Mouse (Mus musculus) brown adipose tissue, adult 24 weeks (tissue): Measurements from ENCODE around the gene Gli1. TPM values are rescaled to one million over a fixed set of nuclear protein-coding genes. Genes with fewer than 3 reads are reported as not detected.
"Not testable (repeated sequence)": the region's sequence is repeated elsewhere in the genome, so short reads cannot be mapped to it uniquely, and the experiment has no call there.

ENCODE experiments used
- H3K27ac ChIP-seq: fragments of 200-500 bp; replicated peaks from 2 replicates; pipeline ENCODE4 v1.5.1; 2012; ENCODE audit warnings: low read depth, mild to moderate bottlenecking, low read length
- H3K4me1 ChIP-seq: fragments of 200-500 bp; 2 replicates; pipeline ENCODE4 v1.6.1; 2012; ENCODE audit warnings: low read length, mixed read lengths; ENCODE audit not compliant: control insufficient read depth, insufficient read depth, insufficient read length
- H3K4me3 ChIP-seq: fragments of 200-500 bp; 2 replicates; pipeline ENCODE4 v1.5.1; 2012; ENCODE audit warnings: low read depth, mild to moderate bottlenecking, low read length, moderate library complexity; ENCODE audit not compliant: insufficient read depth
- polyA plus RNA-seq: library from polyadenylated mRNA; stranded (reverse); fragments of >200 nt; gene quantifications from 2 replicates; pipeline ENCODE4 v1.2.4, GENCODE M21; 2012; ENCODE audit not compliant: missing spikeins, insufficient read depth, insufficient read length

The Gli1 gene
- polyA plus RNA-seq, 1 experiment = 0.79 TPM

- Histone ChIP-seq H3K27ac (no peak overlapping the region), H3K4me3 (no peak overlapping the region), H3K4me1 (no peaks in the 10 kb centered on the region)
These were observed 21.8 kb downstream of the Gli1 start for GRCm38 (mm10) chr10:127319969-127320368.

DNA sequence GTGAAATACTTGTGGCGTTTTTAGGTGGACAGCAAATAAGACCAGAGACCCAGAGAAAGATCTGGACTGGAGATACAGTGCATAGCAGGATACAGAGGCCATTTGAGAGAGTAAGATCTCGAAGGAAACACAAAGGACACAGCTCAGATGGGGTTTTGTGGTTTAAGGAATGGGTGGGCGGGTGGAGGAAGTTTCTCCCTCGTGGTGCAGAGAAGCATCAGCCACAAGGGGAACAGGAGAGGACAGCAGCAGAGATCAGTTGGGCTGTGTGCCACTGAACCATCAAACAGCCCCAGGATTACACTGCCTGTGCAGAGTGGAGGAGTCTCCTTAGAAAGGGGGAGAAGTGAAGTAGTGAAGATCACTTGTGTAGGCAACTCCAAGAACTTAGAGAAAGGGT, 23.8 kb downstream of the Gli1 start:
- H3K4me3 ChIP-seq = no peak overlapping the region
- H3K4me1 ChIP-seq = no peaks in the 10 kb centered on the region
- H3K27ac ChIP-seq = no peak overlapping the region

DNA sequence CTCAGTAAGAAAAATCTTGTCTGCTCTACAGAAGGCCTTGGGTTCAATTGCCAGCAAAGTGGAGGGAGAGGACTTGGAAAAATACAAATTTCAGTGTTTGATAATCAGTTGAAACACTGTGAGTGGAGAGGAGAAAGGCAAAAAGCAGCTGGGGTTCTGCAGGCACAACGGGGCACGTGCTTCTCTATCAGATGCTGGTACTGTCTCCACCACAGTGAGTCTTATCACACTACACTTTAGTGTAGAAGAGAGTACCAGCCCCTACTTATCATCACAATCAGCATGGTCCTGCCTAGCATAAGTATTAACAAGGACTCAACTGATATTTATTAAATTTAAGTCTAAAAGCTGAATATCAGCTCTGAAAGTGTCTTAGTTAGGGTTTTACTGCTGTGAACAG, 24.5 kb downstream of the Gli1 start:
- Histone ChIP-seq H3K27ac (no peak overlapping the region), H3K4me3 (no peak overlapping the region), H3K4me1 (no peaks in the 10 kb centered on the region)

DNA sequence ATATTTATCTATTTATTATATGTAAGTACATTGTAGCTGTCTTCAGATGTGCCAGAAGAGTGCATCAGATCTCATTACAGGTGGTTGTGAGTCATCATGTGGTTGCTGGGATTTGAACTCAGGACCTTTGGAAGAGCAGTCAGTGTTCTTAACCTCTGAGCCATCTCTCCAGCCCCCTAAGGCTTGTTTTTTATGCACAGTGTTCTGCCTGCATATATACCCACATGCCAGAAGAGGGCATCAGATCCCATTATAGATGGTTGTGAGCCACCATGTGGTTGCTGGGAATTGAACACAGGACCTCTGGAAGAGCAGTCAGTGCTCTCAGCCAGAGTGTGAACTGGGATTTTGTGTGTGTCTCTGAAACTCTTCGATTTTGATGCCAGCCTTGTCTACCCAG, 26.8 kb downstream of the Gli1 start:
- not testable (repeated sequence) for H3K4me1 ChIP-seq

GRCm38 (mm10) chr10:127313516-127313915, 28.3 kb downstream of the Gli1 start:
- not testable (repeated sequence) for H3K27ac ChIP-seq, H3K4me1 ChIP-seq, H3K4me3 ChIP-seq

More for the DNA sequence above, 26.8 kb downstream of the Gli1 start:
- not testable (repeated sequence) for H3K27ac ChIP-seq, H3K4me3 ChIP-seq

DNA sequence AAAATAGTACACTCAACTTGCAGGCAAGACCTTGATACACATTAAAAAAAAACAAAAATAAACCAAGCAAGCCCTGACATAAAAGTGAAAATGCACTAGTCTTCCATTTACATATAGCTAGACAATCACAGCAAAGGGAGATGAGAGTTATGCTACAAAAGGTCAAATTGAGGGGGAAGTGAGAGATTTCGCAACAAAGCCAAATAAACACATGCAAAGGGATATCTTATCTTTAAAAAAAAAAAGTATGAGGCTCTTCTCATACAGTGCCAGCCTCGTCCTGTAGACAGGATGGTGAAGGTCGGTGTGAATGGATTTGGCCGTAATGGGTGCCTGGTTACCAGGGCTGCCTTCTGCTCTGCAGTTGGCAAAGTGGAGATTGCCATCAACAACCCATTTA, 28.9 kb downstream of the Gli1 start:
- peak overlapping the region; percentile 4; the same call in 1 of the 2 replicates for H3K27ac ChIP-seq
- H3K4me1 ChIP-seq = peaks cover 3% of the 10 kb centered on the region; the same call in 1 of the 2 replicates
- no peak overlapping the region for H3K4me3 ChIP-seq

GRCm38 (mm10) chr10:127312356-127312676, 29.5 kb downstream of the Gli1 start:
- peak overlapping the region; percentile 65 for H3K4me3 ChIP-seq
- H3K4me1 ChIP-seq = peaks cover 3% of the 10 kb centered on the region; the same call in 1 of the 2 replicates
- peak overlapping the region; percentile 84 for H3K27ac ChIP-seq

GRCm38 (mm10) chr10:127311476-127312355, 30.1 kb downstream of the Gli1 start, which contains the start of gene Mars:
TSS of gene Mars (minus strand) at chr10:127311786.
- H3K27ac ChIP-seq = peak within 1 kb of the TSS; percentile 84
- peaks cover 3% of the 10 kb centered on the region; the same call in 1 of the 2 replicates for H3K4me1 ChIP-seq
- H3K4me3 ChIP-seq = peak within 1 kb of the TSS; percentile 77

DNA sequence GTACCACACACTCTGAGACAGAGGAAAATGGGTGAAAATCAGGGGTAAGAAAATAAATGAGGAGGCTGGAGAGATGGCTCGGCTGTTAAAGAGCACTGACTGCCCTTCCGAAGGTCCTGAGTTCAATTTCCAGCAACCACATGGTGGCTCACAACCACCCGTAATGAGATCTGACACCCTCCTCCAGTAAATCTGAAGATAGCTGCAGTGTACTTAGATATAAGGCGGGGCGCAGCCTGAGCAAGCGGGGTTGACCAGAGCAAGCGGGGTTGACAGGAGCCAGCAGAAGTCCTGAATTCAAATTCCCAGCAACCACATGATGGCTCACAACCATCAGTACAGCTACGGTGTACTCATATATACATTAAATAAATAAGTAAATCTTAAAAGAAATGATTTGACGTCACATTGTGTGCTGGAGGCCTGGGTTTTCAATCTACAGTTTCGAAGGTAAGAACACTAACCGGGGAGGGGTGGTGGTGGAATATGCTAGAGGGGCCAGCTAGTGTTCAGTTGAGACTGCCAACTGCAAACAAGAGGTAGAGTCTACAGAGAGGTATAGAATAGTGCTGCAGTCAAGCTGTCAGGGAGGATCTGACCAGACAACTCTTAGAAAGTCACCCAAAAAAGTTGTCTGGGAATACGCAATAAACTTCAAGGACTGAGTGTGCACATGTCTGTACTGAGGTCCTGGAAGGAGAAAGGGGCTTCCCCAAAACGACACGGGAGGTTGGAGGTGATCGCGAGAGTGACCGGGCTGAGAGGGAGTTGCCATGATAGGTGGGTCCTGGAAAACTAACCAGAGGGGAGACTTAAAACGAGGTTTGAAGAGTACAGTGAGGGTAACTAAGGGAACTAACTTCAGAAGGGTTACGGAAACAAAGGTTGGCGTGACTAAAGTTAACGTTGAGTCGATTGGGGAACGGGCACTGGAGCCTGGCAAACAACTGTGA, 31.0 kb downstream of the Gli1 start:
- H3K27ac ChIP-seq = peak overlapping the region; percentile 68
- H3K4me3 ChIP-seq = peak overlapping the region; percentile 77
- peaks cover 3% of the 10 kb centered on the region; the same call in 1 of the 2 replicates for H3K4me1 ChIP-seq

DNA sequence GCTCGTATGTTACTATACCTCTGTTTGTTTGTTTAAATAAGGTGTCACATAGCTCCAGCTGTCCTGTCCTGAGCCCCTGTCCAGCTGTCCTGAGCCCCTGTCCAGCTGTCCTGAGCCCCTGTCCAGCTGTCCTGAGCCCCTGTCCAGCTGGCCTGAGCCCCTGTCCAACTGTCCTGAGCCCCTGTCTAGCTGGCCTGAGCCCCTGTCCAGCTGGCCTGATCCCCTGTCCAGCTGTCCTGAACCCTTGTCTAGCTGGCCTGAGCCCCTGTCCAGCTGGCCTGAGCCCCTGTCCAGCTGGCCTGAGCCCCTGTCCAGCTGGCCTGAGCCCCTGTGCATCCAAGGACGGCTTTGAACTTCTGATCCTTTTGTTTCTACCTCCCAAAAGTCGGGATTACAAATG, 32.6 kb downstream of the Gli1 start:
- H3K27ac ChIP-seq, H3K4me1 ChIP-seq, H3K4me3 ChIP-seq: not testable (repeated sequence)

DNA sequence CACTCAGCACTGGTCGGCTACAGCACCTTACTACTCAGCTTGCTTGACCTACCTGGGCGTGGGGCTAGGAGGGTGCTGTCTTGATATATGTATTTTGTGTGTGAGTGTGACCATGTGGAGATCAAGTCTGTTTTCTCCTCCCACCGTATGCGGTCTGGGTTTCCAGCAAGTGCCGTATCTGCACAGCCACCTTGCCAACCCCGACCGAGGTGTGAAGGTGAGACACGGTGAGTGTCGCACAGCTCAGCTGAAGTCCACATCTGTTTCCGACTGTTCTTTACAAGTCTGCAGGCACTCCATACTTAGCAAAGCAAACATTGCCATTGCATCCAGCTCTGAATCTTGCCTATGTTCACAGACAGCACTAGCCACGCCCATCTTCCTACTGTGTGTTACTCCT, 38.6 kb downstream of the Gli1 start:
- no peak overlapping the region for H3K27ac ChIP-seq
- H3K4me1 ChIP-seq = no peaks in the 10 kb centered on the region
- no peak overlapping the region for H3K4me3 ChIP-seq

DNA sequence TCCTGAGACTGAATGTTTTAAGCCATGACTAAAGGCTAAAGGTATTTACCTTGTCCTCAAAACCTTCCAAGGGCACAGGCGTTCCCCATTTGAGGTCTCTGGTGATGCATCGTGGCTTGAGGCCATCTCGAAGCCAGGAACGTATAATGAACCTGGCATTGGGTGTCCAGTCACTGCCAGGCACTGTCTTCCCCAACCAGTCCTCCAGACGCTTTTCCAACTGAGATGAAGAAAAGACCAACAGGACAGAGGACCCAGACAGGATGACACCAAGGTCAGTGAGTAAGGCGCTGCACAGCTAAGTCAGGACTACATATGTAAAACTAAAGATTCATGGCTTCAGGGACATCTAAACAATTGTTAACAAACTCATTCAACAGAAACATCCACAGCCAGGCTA, 41.4 kb downstream of the Gli1 start:
- no peak overlapping the region for H3K4me3 ChIP-seq
- H3K27ac ChIP-seq = no peak overlapping the region
- no peaks in the 10 kb centered on the region for H3K4me1 ChIP-seq

GRCm38 (mm10) chr10:127297015-127297871, 44.5 kb downstream of the Gli1 start:
- Histone ChIP-seq H3K4me3 (no peak overlapping the region), H3K27ac (no peak overlapping the region), H3K4me1 (no peaks in the 10 kb centered on the region; the same call in 1 of the 2 replicates)

DNA sequence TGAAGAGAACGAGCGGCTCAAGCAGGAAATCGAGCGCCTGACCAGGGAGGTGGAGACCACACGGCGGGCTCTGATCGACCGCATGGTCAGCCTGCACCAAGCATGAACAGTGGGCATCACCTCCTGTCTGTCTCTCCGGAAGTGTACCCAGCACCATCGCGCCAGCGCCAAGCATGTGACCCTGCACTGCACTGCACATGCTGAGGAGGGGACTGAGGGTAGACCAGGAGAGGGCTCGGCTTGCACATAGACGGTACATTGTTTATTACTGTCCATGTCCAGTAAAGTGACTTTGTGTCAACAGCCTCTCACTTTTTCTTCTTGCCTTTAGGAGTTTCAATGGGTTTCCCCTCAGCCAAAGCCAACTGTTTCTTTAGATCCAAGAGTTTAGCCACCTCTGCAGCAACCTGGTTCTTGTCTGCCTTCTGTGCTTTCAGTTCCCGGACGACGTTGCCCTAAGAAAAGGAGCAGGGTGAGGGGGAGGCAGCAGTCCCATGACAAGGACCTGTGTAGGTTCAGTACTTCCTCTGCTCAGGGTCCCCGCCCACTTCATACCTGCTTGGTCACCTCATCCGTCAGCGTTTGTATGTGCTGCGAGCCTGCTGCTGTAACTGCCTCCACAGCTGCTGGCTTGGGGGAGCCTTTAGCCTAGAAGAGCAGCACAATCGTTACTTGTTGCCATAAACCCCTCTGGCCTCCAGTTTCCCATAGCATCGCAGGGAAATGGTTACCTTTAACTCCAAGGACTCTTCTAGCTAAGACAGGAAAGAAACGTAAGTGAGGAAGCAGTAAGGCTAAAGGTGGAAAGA, 45.6 kb downstream of the Gli1 start:
- H3K27ac ChIP-seq = no peak overlapping the region
- H3K4me3 ChIP-seq = no peak overlapping the region
- H3K4me1 ChIP-seq = no peaks in the 10 kb centered on the region; the same call in 1 of the 2 replicates
